Mouse (Mus musculus) liver, adult 2 months (tissue): Measurements from ENCODE around the gene Fam57a. TPM values are rescaled to one million over a fixed set of nuclear protein-coding genes. Genes with fewer than 3 reads are reported as not detected.

Experiments
- DNase-seq: peaks from one replicate; pipeline ENCODE4 v3.0.0-alpha.2; 2011; ENCODE audit warnings: low read depth, low spot score; ENCODE audit errors: extremely low read depth
- H3K27ac ChIP-seq: fragments of 200-500 bp; replicated peaks from 2 replicates; pipeline ENCODE4 v1.5.1; 2012; ENCODE audit warnings: low read depth, mild to moderate bottlenecking, control low read depth, inconsistent platforms, low read length; ENCODE audit not compliant: insufficient read depth
- H3K27me3 ChIP-seq: fragments of 200-500 bp; 2 replicates; pipeline ENCODE4 v1.6.1; 2012; ENCODE audit warnings: mild to moderate bottlenecking, moderate library complexity, low read length, inconsistent platforms; ENCODE audit not compliant: control insufficient read depth, insufficient read depth
- H3K36me3 ChIP-seq: fragments of 200-500 bp; 2 replicates; pipeline ENCODE4 v1.6.1; 2012; ENCODE audit warnings: low read length, inconsistent platforms; ENCODE audit not compliant: control insufficient read depth, insufficient read depth
- H3K4me1 ChIP-seq: fragments of 200-500 bp; 2 replicates; pipeline ENCODE4 v1.6.1; 2011; ENCODE audit warnings: low read length; ENCODE audit not compliant: control insufficient read depth, insufficient read depth
- H3K4me3 ChIP-seq: fragments of 200-500 bp; 2 replicates; pipeline ENCODE4 v1.5.1; 2011; ENCODE audit warnings: low read depth, mild to moderate bottlenecking, control low read depth, low read length, moderate library complexity; ENCODE audit not compliant: insufficient read depth
- H3K79me2 ChIP-seq: fragments of 200-500 bp; 2 replicates; pipeline ENCODE4 v1.6.1; 2012; ENCODE audit warnings: inconsistent platforms, mild to moderate bottlenecking, low read length, moderate library complexity; ENCODE audit not compliant: control insufficient read depth, insufficient read depth
- H3K9ac ChIP-seq: fragments of 200-500 bp; 2 replicates; pipeline ENCODE4 v1.6.1; 2012; ENCODE audit warnings: low read depth, mild to moderate bottlenecking, control low read depth, inconsistent platforms, low read length
- CTCF ChIP-seq: fragments of 200-500 bp; IDR thresholded peaks from 2 replicates; pipeline ENCODE4 v1.5.1; 2011; ENCODE audit warnings: low read depth, low read length, control low read depth
- POLR2A ChIP-seq: fragments of 200-500 bp; IDR thresholded peaks from 2 replicates; pipeline ENCODE4 v1.6.1; 2011; ENCODE audit warnings: low read length, control low read depth; ENCODE audit not compliant: insufficient read depth; ENCODE audit errors: extremely low read depth
- WGBS: fragments of 180-500 bp; shearing (Covaris S2); methylation state at CpG from one replicate; pipeline ENCODE4 v1.1.7; 2018; 5-methylcytosine and 5-hydroxymethylcytosine counted together
- polyA plus RNA-seq: library from polyadenylated mRNA; depleted of rRNA; stranded (reverse); fragments of >200 nt; gene quantifications from 2 replicates; pipeline ENCODE4 v1.2.3, GENCODE M21; 2012
- total RNA-seq: library from RNA; depleted of rRNA; stranded (reverse); fragments of >200 nt; gene quantifications from 2 replicates; pipeline ENCODE4 v1.2.3, GENCODE M21; 2014

Gene Fam57a
- total and polyA plus RNA-seq, 2 experiments, result 3.4 to 3.5 TPM

DNA sequence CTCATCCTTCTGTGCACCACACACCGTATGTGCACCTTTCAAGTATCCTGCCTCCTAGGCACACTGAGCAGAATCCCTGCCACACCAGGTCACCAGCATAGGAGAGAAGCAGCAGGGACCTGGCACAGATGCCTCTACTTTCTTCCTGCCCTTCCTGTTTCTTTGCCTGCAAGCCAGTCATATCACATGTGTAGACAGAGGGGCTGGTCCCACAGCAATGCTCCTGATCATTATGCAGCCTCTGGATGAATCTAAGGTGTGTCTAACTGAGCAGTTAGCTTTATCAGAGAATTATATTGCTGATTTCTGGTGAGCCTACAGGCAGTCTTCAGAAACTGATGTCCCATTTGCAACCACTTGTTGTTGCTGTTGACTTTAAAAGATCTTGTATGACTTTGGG, 34.3 kb upstream of the Fam57a start:
- TF ChIP-seq POLR2A, result no peak
- no peak for TF ChIP-seq CTCF
- no peak for DNase-seq
- 100% methylated on average over 1 of the region's 1 CpGs for WGBS

DNA sequence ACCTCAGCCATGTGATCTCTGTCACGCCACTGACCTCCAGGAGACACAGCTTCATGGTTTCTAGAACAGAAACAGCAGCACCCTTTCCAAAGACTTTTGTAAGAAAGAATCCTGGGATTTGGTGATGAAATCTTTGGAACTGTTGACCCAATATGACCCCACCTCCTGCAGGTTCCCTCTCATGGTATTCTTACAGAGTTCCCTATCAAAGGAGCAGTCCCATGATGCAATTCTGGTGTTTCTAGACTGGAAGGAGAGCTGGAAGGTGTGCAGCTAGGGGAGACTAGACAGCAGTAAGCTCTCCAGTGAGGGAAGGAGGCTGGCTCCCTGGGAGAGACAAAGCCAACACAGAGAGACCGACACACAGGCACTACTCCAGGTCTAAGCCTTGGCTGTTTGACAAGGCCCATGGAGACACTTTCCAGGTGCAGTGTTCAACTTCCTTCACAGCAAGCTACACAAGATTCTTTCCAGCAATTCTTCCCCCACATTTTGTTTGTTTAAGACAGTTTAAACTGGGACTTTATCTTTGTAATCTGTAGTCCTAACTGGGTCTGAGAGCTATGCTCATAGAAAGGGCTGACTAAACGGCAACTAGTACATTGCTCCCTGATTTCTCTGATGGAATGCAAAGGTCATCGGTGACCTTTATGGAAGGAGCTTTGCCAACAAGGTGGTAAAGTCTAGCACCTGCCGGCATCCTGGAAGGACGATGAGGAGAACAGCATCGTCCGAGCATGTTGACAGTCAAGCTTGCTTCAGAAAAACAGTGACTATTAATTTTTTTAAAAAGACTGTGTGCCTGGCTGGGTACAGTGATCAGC, 33.1 kb upstream of the Fam57a start:
- H3K4me3 ChIP-seq, result no peak overlapping the region
- H3K4me1 ChIP-seq, result peaks cover 7% of the 10 kb centered on the region; the same call in 1 of the 2 replicates
- H3K27me3 ChIP-seq, result no peaks in the 10 kb centered on the region
- no peaks in the 10 kb centered on the region for H3K79me2 ChIP-seq
- H3K36me3 ChIP-seq, result peaks cover 9% of the 10 kb centered on the region; the same call in 1 of the 2 replicates
- no peak overlapping the region for H3K9ac ChIP-seq
- DNase-seq, result peak; percentile 65
- no peak overlapping the region for H3K27ac ChIP-seq
- TF ChIP-seq CTCF (no peak), POLR2A (no peak)
- 38% methylated on average over 8 of the region's 8 CpGs for WGBS

More for the DNA sequence above, 34.3 kb upstream of the Fam57a start:
- Histone ChIP-seq H3K4me1 (peaks cover 7% of the 10 kb centered on the region; the same call in 1 of the 2 replicates), H3K4me3 (no peak overlapping the region), H3K36me3 (0 out of 2 replicates have a peak, but pooled peaks cover 2% of the 10 kb centered on the region), H3K79me2 (no peaks in the 10 kb centered on the region), H3K9ac (no peak overlapping the region), H3K27me3 (no peaks in the 10 kb centered on the region), H3K27ac (no peak overlapping the region)

DNA sequence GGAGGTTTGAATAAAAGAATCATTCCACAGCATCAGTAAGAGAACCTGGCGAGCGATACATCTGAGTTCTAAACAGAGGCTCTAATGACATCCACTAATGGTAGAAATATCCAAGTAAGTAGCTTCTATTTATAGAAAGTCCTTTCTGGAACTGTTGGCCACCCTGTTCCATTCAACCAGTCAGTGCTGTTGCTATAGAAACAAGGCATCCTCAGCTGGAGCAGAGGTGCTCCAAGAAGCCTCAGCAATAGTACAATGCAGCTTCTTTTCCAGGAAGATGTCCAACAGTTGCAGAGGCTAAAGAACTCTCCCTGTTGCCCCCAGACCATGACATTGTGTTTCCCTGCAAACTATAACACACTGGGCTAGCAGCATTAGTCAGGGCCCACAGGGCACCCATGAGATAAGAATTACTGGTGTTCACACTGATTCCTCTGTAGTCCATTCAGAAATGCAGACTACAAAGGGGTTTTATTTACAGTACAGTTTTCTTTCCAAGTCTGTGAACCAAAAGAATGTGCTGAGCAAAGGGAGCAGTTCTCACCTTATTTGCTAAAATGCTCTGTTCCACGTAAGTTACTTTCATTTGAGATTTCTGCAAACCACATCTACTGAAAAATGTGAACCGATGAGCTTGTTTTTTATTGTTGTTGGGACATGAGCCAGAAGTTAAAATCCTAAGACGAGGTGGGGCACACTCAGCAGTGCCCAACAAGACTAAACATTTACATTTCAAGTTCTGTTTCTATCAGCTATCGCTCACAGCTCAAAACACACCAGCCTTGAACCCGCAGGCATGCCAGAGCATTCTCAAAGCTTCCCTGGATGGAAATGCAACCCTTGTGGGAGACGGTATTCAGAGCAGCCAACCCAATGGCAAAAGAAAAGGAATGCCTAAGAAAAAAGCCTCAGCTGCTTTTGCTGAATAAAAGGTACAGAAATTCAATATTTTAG, 31.1 kb upstream of the Fam57a start:
- H3K4me3 ChIP-seq, result no peak overlapping the region
- DNase-seq, result no peak
- peaks cover 7% of the 10 kb centered on the region; the same call in 1 of the 2 replicates for H3K4me1 ChIP-seq
- no peak overlapping the region for H3K27ac ChIP-seq
- H3K9ac ChIP-seq, result no peak overlapping the region
- TF ChIP-seq CTCF (no peak), POLR2A (no peak)
- H3K36me3 ChIP-seq, result peaks cover 9% of the 10 kb centered on the region; the same call in 1 of the 2 replicates
- 87% methylated on average over 8 of the region's 8 CpGs for WGBS
- no peaks in the 10 kb centered on the region for H3K27me3 ChIP-seq
- H3K79me2 ChIP-seq, result no peaks in the 10 kb centered on the region

DNA sequence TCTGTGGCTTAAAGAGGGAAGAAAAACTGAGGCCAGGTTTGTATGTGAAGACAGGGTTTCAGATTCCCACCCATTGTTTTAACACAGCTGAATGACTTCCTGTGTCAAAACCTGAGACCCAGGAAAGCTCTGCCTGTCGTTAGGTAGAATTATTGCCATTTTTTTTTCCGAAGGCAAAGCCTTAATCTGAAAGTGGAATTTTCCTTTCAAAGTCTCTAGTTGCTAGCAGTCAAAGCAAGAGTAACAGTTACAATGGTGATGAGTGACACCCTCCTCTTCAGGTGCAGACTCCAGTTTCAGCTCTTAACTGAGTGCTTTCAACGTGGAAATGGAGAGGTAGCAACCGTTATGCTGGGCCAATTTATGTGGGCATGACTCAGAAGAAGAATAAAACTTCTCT, 28.5 kb upstream of the Fam57a start:
- Histone ChIP-seq H3K36me3 (peaks cover 21% of the 10 kb centered on the region; the same call in 1 of the 2 replicates), H3K4me3 (no peak overlapping the region), H3K79me2 (no peaks in the 10 kb centered on the region), H3K9ac (no peak overlapping the region), H3K27me3 (no peaks in the 10 kb centered on the region), H3K27ac (no peak overlapping the region), H3K4me1 (peaks cover 7% of the 10 kb centered on the region; the same call in 1 of the 2 replicates)
- no peak for DNase-seq
- 77% methylated on average over 4 of the region's 4 CpGs for WGBS
- no peak for TF ChIP-seq CTCF
- no peak for TF ChIP-seq POLR2A

DNA sequence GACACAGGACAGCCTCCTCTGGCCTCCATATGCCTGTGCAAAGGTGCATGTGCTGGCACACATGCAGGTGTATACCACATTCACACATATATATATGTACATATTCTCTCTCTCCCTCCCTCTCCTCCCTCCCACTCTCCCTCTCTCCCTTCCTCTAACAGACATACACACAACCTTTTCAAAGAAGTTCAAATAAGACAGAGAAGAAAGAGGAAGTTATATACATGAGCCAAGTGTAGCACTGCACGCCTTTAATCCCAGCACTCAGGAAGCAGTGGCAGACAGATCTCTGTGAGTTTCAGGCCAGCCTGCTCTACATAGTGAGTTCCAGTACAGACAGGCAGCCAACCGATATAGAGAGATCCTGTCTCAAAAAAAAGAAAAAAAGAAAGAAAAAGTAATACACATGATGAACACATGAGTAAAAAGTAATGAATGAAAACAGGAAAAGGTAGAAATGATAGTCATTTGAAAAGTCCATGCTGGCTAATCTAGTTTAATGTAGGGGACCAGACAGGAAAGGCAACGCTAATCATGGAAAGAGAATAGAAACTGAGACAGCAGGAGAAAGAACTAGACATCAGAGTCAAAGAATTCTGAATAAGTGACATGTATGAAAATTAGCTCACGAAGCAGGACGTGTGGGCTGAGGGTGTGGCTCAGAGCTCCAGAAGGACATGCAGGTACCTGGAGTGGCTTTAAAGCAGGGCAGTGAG, 26.1 kb upstream of the Fam57a start:
- Histone ChIP-seq H3K36me3 (peaks cover 24% of the 10 kb centered on the region; the same call in 1 of the 2 replicates), H3K79me2 (no peaks in the 10 kb centered on the region), H3K27ac (no peak overlapping the region), H3K9ac (no peak overlapping the region), H3K27me3 (no peaks in the 10 kb centered on the region), H3K4me3 (no peak overlapping the region), H3K4me1 (no peaks in the 10 kb centered on the region)
- 85% methylated on average over 5 of the region's 5 CpGs for WGBS
- no peak for DNase-seq
- no peak for TF ChIP-seq CTCF
- TF ChIP-seq POLR2A, result no peak
